Mouse (Mus musculus) intestine, embryonic 15.5 days (tissue): ENCODE results near the gene Hsd11b2. TPM values are rescaled to one million over a fixed set of nuclear protein-coding genes. Genes with fewer than 3 reads are reported as not detected.

ENCODE experiments used
- ATAC-seq: fragments of 200-750 bp; cut with Nextera tagmentation; 2 replicates; pipeline ENCODE4 v1.8.0; 2017; ENCODE audit warnings: moderate TSS enrichment, moderate library complexity
- H3K27ac ChIP-seq: fragments of 300-500 bp; sonication (generic); 2 replicates; pipeline ENCODE4 v1.5.1; 2015; ENCODE audit warnings: mild to moderate bottlenecking, inconsistent platforms
- H3K27me3 ChIP-seq: fragments of 300-500 bp; sonication (generic); replicated peaks from 2 replicates; pipeline ENCODE4 v1.6.1; 2015; ENCODE audit warnings: inconsistent platforms
- H3K36me3 ChIP-seq: fragments of 300-500 bp; sonication (generic); 2 replicates; pipeline ENCODE4 v1.6.1; 2015; ENCODE audit warnings: inconsistent platforms
- H3K4me1 ChIP-seq: fragments of 300-500 bp; sonication (generic); replicated peaks from 2 replicates; pipeline ENCODE4 v1.6.1; 2015; ENCODE audit warnings: inconsistent platforms
- H3K4me2 ChIP-seq: fragments of 300-500 bp; sonication (generic); replicated peaks from 2 replicates; pipeline ENCODE4 v1.6.1; 2015; ENCODE audit warnings: mild to moderate bottlenecking, inconsistent platforms
- H3K4me3 ChIP-seq: fragments of 300-500 bp; sonication (generic); replicated peaks from 2 replicates; pipeline ENCODE4 v1.5.1; 2015; ENCODE audit warnings: inconsistent platforms
- H3K9ac ChIP-seq: fragments of 300-500 bp; sonication (generic); 2 replicates; pipeline ENCODE4 v1.6.1; 2015; ENCODE audit warnings: inconsistent platforms
- H3K9me3 ChIP-seq: fragments of 300-500 bp; sonication (generic); 2 replicates; pipeline ENCODE4 v1.6.1; 2016; ENCODE audit warnings: inconsistent platforms
- WGBS: fragments of 180-500 bp; shearing (Covaris S2); methylation state at CpG from one replicate; pipeline ENCODE4 v1.1.7; 2015; 5-methylcytosine and 5-hydroxymethylcytosine counted together
- polyA plus RNA-seq: library from polyadenylated mRNA; unstranded; fragments of >200 nt; fragmentation: Nextera tagmentation; extraction: Ambion mirVana; gene quantifications from 2 replicates; pipeline ENCODE4 v1.2.1, GENCODE M21; 2015

The Hsd11b2 gene
- polyA plus RNA-seq, 1 experiment from 2014 or later = 2.7 TPM

DNA sequence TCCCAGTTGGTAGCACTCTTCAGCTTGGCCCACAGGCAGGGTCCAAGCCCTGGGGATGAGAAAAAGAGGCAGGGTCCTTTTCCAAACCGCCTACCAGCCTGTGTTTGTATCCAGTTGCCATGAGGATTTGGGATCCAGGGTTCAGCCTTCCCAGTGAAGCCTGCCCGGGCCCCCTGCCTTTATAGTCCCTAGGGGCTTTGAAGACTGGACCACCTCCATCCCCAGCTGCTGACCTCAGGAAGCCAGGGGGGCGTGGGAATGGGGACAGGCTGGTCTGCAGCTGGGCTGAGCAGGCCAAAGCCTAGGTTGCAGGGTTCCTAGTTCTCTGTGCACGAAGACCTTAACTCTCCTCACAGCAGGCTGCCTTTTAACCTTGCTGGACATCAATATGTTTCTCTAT lies 43.3 kb upstream of the Hsd11b2 start:
- no peak for ATAC-seq
- 74% methylated on average over 4 of the region's 4 CpGs for WGBS
- Histone ChIP-seq H3K36me3 (no peaks in the 10 kb centered on the region), H3K27ac (no peak overlapping the region), H3K4me2 (no peak overlapping the region), H3K9ac (no peak overlapping the region), H3K9me3 (no peaks in the 10 kb centered on the region), H3K4me3 (no peak overlapping the region), H3K27me3 (no peaks in the 10 kb centered on the region; the same call in 1 of the 2 replicates), H3K4me1 (peaks cover 35% of the 10 kb centered on the region)

DNA sequence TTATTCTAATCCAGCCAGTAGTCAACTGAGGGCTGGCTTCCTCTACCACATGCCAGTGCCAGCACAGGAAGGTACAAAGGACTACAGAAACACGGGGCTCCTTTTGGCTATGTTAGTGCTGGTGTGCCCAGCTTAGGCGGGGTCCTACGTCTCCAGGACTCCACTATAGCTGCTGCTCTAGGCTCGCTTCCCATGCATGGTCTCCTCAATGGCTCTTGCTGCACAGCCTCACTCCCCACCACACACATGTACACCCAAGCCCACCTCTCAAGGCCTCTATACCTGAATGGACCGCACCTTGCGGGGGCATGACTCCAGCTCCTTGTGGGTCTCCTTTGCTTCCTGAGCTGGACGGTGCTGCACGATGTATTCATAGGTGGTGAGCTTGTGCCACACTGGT lies 42.8 kb upstream of the Hsd11b2 start:
- H3K36me3 ChIP-seq = no peaks in the 10 kb centered on the region
- H3K27ac ChIP-seq = no peak overlapping the region
- no peak for ATAC-seq
- H3K9me3 ChIP-seq = no peaks in the 10 kb centered on the region
- WGBS = 92% methylated on average over 8 of the region's 8 CpGs
- no peaks in the 10 kb centered on the region; the same call in 1 of the 2 replicates for H3K27me3 ChIP-seq
- H3K9ac ChIP-seq = no peak overlapping the region
- peaks cover 30% of the 10 kb centered on the region for H3K4me1 ChIP-seq
- H3K4me3 ChIP-seq = no peak overlapping the region
- H3K4me2 ChIP-seq = no peak overlapping the region

DNA sequence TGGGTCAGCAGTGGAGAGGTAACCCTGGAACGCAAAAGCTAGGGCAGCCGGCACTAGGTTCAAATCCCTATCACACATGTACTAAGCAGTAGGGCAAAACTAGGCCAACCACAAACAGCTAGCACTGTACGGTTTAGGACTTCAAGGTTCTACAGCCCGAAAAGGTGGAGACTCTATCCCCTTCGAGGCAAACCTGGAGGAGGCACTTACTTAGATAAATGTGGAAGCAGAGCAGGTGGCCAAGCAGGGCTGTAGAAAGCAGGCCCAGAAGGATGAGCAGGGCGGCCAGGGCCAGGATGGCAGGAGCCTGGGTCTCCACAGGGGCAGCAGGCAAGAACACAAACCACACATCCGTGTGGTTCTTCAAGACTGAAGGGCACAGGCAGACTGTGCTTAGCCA lies 42.4 kb upstream of the Hsd11b2 start:
- Histone ChIP-seq H3K27me3 (no peaks in the 10 kb centered on the region; the same call in 1 of the 2 replicates), H3K4me2 (no peak overlapping the region)

DNA sequence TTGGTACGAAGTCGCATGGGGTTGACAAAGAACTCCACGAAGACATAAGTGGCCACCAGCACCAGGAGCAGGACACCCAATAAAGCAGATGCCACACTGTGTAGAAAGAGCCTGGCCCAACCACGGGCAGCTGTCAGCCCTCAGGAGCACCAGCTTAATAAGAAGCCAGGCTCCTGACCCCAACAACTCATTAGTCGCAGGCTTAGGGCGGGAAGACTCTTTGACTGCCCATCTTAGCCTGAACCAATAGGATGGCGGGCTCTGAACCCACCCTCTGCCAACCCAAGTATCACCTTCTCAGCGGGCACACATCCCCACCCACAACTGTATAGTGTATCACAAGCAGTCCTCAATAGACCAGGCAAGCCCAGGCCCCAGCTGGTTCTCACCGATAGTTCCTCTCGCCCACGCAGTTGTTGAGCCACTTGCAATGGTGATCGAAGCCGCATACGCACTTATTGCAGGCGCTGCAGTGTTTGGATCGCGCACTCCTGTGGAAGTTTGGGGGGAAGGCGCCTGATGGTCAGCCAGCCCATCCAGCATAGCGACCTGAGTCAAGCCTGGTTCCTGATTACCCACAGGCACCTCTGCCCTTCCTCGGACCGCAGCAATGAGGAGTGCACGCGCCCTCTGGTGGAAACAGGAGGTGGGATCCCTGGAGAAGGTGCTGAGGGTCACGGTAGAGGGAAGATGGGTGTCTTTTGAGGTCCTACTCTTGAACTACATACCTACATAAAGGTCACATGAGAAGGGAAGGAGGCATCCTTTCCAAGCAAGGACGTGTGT lies 41.7 kb upstream of the Hsd11b2 start:
- no peak for ATAC-seq
- WGBS = 44% methylated on average over 25 of the region's 25 CpGs
- no peaks in the 10 kb centered on the region for H3K36me3 ChIP-seq
- no peak overlapping the region for H3K4me3 ChIP-seq
- H3K27me3 ChIP-seq = no peaks in the 10 kb centered on the region; the same call in 1 of the 2 replicates
- no peak overlapping the region for H3K9ac ChIP-seq
- H3K4me1 ChIP-seq = peaks cover 22% of the 10 kb centered on the region
- H3K9me3 ChIP-seq = no peaks in the 10 kb centered on the region
- H3K27ac ChIP-seq = no peak overlapping the region
- no peak overlapping the region for H3K4me2 ChIP-seq

More for the DNA sequence above, 42.4 kb upstream of the Hsd11b2 start:
- Histone ChIP-seq H3K4me1 (peaks cover 27% of the 10 kb centered on the region), H3K9me3 (no peaks in the 10 kb centered on the region), H3K4me3 (no peak overlapping the region), H3K9ac (no peak overlapping the region), H3K36me3 (no peaks in the 10 kb centered on the region), H3K27ac (no peak overlapping the region)
- no peak for ATAC-seq
- WGBS = 93% methylated on average over 7 of the region's 7 CpGs

DNA sequence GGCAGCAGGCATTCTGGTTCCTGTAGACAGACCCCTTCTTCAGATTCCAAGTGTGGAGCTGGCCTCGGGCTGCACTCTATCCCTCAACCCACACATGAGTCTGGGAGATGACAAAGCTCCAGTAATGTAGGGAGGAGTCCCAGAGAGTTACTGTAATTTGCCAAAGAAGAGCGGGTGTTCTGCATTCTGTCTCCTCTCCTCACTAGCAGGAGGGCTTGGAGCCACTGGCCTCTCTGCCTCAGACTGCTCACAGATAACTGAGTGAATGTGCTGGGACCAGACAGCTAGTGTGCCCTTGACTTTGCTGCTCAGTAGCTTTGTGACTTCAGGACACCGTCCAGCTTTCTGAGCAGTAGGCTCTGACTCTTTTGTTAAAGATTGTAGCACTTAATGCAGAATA lies 40.8 kb upstream of the Hsd11b2 start:
- Histone ChIP-seq H3K27me3 (no peaks in the 10 kb centered on the region; the same call in 1 of the 2 replicates), H3K27ac (no peak overlapping the region), H3K9me3 (no peaks in the 10 kb centered on the region), H3K9ac (no peak overlapping the region), H3K36me3 (no peaks in the 10 kb centered on the region), H3K4me1 (peaks cover 17% of the 10 kb centered on the region), H3K4me2 (no peak overlapping the region), H3K4me3 (no peak overlapping the region)
- no peak for ATAC-seq
- WGBS = 73% methylated on average over 3 of the region's 3 CpGs

DNA sequence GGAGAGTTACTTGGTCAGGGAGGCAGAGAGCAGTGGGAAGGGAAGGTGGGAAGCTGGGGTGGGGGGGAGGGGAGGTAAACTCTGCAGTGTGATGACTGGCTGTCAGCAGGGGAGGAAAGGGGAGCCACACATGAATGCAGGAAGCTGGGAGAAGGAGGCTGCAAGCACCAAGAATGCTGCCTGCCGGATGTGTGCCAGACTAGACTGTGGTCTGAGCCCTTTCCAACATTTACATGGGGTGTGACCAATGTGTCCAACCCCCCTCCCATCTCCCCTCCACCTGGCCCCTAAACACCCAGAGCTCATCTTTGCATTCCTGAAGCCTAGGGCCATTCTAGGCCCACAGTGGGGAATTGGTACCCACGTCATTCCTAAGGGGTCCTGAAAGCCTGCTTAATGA lies 37.5 kb upstream of the Hsd11b2 start:
- 49% methylated on average over 2 of the region's 2 CpGs for WGBS
- Histone ChIP-seq H3K9ac (no peak overlapping the region), H3K27ac (no peak overlapping the region), H3K4me1 (peaks cover 4% of the 10 kb centered on the region; the same call in 1 of the 2 replicates), H3K4me3 (no peak overlapping the region), H3K27me3 (no peaks in the 10 kb centered on the region), H3K36me3 (no peaks in the 10 kb centered on the region), H3K9me3 (no peaks in the 10 kb centered on the region), H3K4me2 (no peak overlapping the region)
- no peak for ATAC-seq

DNA sequence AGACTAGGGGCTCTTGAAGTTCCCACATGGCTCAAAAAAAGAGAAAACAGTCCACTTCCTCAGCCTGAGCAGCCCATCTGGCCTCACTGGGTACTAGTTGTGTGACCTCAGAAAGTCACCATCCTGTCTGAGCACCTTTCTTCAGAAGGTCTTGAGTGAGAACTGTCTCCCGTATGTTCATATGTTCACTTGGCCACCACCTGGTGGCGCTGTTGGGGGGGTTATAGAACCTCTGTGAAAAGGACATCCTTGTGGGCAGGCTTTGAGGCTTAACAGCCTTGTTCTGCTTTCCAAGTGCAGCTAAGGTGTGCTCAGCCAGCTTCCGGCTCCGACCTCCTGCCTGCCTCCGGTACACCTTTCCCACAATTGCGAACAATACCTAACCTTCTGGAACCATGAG lies 37.1 kb upstream of the Hsd11b2 start:
- Histone ChIP-seq H3K36me3 (no peaks in the 10 kb centered on the region), H3K27me3 (no peaks in the 10 kb centered on the region), H3K27ac (no peak overlapping the region), H3K9me3 (no peaks in the 10 kb centered on the region), H3K4me2 (no peak overlapping the region), H3K4me1 (peaks cover 4% of the 10 kb centered on the region; the same call in 1 of the 2 replicates), H3K4me3 (no peak overlapping the region), H3K9ac (no peak overlapping the region)
- ATAC-seq = no peak
- WGBS = 78% methylated on average over 6 of the region's 6 CpGs

DNA sequence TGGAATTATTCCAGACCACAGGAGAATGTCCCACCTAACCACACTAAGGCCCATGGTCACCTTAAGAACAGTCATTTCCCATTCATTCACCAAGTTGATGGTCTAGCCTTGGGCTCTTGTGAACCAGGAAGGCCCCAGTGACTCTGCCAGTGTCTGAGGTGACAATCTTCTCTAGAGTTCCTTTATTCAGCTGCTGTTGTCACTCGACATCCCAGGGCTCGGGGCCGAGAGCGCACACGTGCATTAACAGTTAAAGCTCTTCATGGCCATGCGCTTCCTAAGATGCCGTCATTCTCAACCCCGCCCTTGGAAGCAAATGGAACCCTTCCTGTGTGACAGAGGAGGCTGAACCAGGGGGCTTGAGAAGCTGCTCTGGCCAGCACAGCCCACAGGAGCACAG lies 36.4 kb upstream of the Hsd11b2 start:
- 84% methylated on average over 8 of the region's 8 CpGs for WGBS
- Histone ChIP-seq H3K27ac (no peak overlapping the region), H3K4me3 (no peak overlapping the region), H3K4me1 (no peaks in the 10 kb centered on the region), H3K36me3 (no peaks in the 10 kb centered on the region), H3K4me2 (no peak overlapping the region), H3K27me3 (no peaks in the 10 kb centered on the region), H3K9me3 (no peaks in the 10 kb centered on the region), H3K9ac (no peak overlapping the region)
- no peak for ATAC-seq

DNA sequence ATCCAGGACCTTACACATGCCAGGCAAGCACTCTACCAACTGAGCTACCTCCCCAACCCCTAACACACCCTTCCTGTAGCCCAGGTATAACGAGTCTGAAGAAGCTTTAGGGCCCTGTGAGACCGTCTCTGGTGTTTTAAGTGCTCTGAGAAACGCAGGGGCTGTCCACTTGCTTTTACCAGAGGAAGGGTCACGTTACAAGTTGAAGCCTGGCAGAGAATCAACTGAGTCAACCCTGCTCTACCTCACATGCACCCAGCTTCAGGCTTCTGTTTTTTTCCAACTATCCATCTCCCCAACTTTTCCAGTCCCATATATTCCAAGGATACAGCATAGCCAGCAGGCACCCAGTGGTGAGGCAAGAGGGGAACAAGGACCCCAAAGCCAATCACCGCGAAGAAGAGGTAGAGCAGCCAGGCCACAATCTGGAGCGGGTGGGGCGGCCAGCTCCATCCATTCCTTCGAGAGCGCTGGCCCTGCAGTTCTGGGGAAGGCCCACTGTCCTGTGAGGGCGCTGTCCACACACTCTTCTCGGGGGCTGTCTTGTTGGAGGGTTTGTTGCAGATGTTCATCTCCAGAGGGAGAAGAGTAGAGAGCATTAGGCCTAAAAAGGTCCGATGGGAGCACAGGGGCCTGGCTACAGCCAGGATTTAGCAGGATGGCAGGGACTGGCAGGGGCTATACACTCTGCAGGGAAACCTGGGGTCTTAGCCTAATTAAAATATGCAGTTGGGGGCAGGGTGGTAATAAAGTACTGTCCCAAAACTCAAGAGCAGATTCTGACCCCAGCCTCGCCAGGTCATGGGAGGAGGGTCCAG lies 35.1 kb upstream of the Hsd11b2 start:
- H3K27ac ChIP-seq = no peak overlapping the region
- H3K9ac ChIP-seq = no peak overlapping the region
- H3K9me3 ChIP-seq = no peaks in the 10 kb centered on the region
- no peaks in the 10 kb centered on the region for H3K36me3 ChIP-seq
- 46% methylated on average over 14 of the region's 14 CpGs for WGBS
- H3K4me3 ChIP-seq = no peak overlapping the region
- no peaks in the 10 kb centered on the region for H3K27me3 ChIP-seq
- no peaks in the 10 kb centered on the region for H3K4me1 ChIP-seq
- H3K4me2 ChIP-seq = no peak overlapping the region
- ATAC-seq = 0 out of 2 replicates have a peak, but pooled peaks have one; percentile 10

DNA sequence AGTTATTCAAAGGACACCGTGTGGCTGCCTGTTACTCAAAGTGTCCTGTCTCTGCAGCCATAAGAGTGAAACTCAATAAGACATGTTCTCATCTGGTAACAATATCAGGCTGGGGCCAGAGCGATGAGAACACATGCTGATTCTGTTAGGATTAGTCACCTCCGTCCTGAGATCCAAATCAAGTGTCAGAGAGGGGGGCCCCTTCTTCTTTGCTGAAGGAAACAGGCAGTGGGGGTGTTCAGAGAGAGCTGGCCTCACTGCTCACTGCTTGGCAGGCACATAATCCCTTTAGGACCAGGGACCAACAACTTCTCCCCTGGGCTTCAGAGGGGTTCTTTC lies 34.6 kb upstream of the Hsd11b2 start:
- no peaks in the 10 kb centered on the region for H3K27me3 ChIP-seq
- no peaks in the 10 kb centered on the region for H3K4me1 ChIP-seq
- WGBS = 60% methylated on average over 3 of the region's 3 CpGs
- no peaks in the 10 kb centered on the region for H3K36me3 ChIP-seq
- no peak for ATAC-seq
- no peaks in the 10 kb centered on the region for H3K9me3 ChIP-seq
- H3K9ac ChIP-seq = no peak overlapping the region
- H3K27ac ChIP-seq = no peak overlapping the region
- no peak overlapping the region for H3K4me3 ChIP-seq
- H3K4me2 ChIP-seq = no peak overlapping the region

DNA sequence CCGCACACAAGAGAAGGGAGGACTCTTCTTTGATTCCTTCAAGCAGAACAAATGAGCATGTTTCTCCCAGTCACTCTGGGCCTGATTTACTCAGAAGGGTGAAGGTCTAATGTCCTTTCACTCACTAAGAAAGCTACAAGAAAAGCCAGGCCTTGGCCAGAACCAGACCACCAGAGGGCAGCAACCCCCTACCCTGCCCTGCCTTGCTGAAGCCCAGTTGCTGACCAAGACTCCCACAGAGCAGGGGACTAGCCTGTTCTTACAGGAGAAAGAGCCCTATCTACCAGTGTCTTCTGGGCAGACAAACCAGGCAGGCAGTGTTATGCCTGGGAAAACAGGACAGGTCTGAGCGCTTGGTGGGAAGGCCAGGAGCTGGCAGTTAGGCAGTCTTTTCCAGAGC lies 34.2 kb upstream of the Hsd11b2 start:
- Histone ChIP-seq H3K9me3 (no peaks in the 10 kb centered on the region), H3K27ac (no peak overlapping the region), H3K36me3 (no peaks in the 10 kb centered on the region), H3K4me2 (no peak overlapping the region), H3K27me3 (no peaks in the 10 kb centered on the region), H3K4me1 (no peaks in the 10 kb centered on the region), H3K9ac (no peak overlapping the region), H3K4me3 (no peak overlapping the region)
- no peak for ATAC-seq
- 46% methylated on average over 2 of the region's 2 CpGs for WGBS

DNA sequence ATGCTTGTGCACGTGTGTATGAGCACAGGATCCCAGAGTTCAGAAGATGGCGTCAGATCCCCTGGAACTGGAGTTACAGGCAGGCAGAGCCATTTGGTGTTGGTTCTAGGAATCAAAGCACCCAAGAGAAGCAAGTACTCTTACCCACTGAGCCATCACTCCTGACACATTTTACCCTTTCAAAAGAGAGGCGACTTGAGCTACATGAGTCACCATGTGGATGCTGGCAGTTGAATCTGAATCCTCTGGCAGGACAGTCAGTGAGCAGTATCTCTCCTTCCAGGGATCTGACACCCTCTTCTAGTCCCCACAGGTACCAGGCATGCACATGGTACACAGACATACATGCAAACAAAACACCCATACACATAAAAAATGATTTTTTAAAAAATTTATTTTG lies 30.5 kb upstream of the Hsd11b2 start:
- no peak overlapping the region for H3K27ac ChIP-seq
- no peak overlapping the region for H3K4me2 ChIP-seq
- no peaks in the 10 kb centered on the region for H3K4me1 ChIP-seq
- no peak for ATAC-seq
- no peaks in the 10 kb centered on the region for H3K36me3 ChIP-seq
- WGBS = 74% methylated on average over 3 of the region's 3 CpGs
- H3K9me3 ChIP-seq = no peaks in the 10 kb centered on the region
- no peak overlapping the region for H3K4me3 ChIP-seq
- no peak overlapping the region for H3K9ac ChIP-seq
- no peaks in the 10 kb centered on the region for H3K27me3 ChIP-seq
